Mouse (Mus musculus): ENCODE results near the gene Ubash3a. TPM values are rescaled to one million over a fixed set of nuclear protein-coding genes. Genes with fewer than 3 reads are reported as not detected.

Ubash3a gene
- polyA plus RNA-seq, 1 experiment from 2014 or later, result 1.2 TPM

GRCm38 (mm10) chr17:31276207-31276921 is 68.7 kb downstream of the Ubash3a start:
- WGBS, result 28% methylated on average over 9 of the region's 9 CpGs
- Histone ChIP-seq H3K4me3 (replicated peaks) (peak overlapping the region; percentile 52), H3K9ac (no peak overlapping the region)

GRCm38 (mm10) chr17:31276922-31277918 is 69.5 kb downstream of the Ubash3a start, which contains the start of gene Rsph1:
Rsph1 (minus strand) TSS chr17:31277383.
- no peak within 1 kb of the TSS for H3K9ac ChIP-seq
- no peaks in the 10 kb centered on the region for H3K36me3 ChIP-seq
- H3K4me1 ChIP-seq, result no peaks in the 10 kb centered on the region; the same call in 1 of the 2 replicates
- 10% methylated on average over 44 of the region's 44 CpGs for WGBS
- no peaks in the 10 kb centered on the region for H3K9me3 ChIP-seq
- peak; percentile 71; the same call in 1 of the 2 replicates for ATAC-seq (ENCODE audit: insufficient read depth, low FRiP score, low read depth)
- peak within 1 kb of the TSS; percentile 52 for H3K4me3 ChIP-seq (replicated peaks)
- H3K4me2 ChIP-seq, result peak within 1 kb of the TSS; percentile 91
- no peaks in the 10 kb centered on the region for H3K27me3 ChIP-seq (replicated peaks)
- H3K27ac ChIP-seq, result peak within 1 kb of the TSS; percentile 40; the same call in 1 of the 2 replicates

More at GRCm38 (mm10) chr17:31276207-31276921, 68.7 kb downstream of the Ubash3a start:
- Histone ChIP-seq H3K9me3 (no peaks in the 10 kb centered on the region), H3K36me3 (no peaks in the 10 kb centered on the region), H3K27me3 (replicated peaks) (no peaks in the 10 kb centered on the region), H3K27ac (peak overlapping the region; percentile 40; the same call in 1 of the 2 replicates), H3K4me2 (peak overlapping the region; percentile 91), H3K4me1 (no peaks in the 10 kb centered on the region; the same call in 1 of the 2 replicates)
- no peak for ATAC-seq (ENCODE audit: insufficient read depth, low FRiP score, low read depth)

- H3K27me3 ChIP-seq (replicated peaks), result no peaks in the 10 kb centered on the region
- ATAC-seq (ENCODE audit: insufficient read depth, low FRiP score, low read depth), result no peak
- no peaks in the 10 kb centered on the region for H3K9me3 ChIP-seq
- H3K4me3 ChIP-seq (replicated peaks), result no peak overlapping the region
- H3K36me3 ChIP-seq, result no peaks in the 10 kb centered on the region
- no peak overlapping the region for H3K4me2 ChIP-seq
- no peaks in the 10 kb centered on the region; the same call in 1 of the 2 replicates for H3K4me1 ChIP-seq
- 79% methylated on average over 4 of the region's 4 CpGs for WGBS
- H3K9ac ChIP-seq, result no peak overlapping the region
- H3K27ac ChIP-seq, result no peak overlapping the region
These were observed 70.3 kb downstream of the Ubash3a start for GRCm38 (mm10) chr17:31277931-31278330.

GRCm38 (mm10) chr17:31279541-31279940 is 71.9 kb downstream of the Ubash3a start:
- ATAC-seq (ENCODE audit: insufficient read depth, low FRiP score, low read depth), result no peak
- 71% methylated on average over 9 of the region's 9 CpGs for WGBS
- no peak overlapping the region for H3K27ac ChIP-seq
- no peaks in the 10 kb centered on the region; the same call in 1 of the 2 replicates for H3K4me1 ChIP-seq
- no peak overlapping the region for H3K9ac ChIP-seq
- H3K4me2 ChIP-seq, result no peak overlapping the region
- no peaks in the 10 kb centered on the region for H3K36me3 ChIP-seq
- H3K4me3 ChIP-seq (replicated peaks), result no peak overlapping the region
- no peaks in the 10 kb centered on the region for H3K9me3 ChIP-seq
- no peaks in the 10 kb centered on the region for H3K27me3 ChIP-seq (replicated peaks)

GRCm38 (mm10) chr17:31280269-31280668 is 72.6 kb downstream of the Ubash3a start:
- 43% methylated on average over 6 of the region's 6 CpGs for WGBS
- H3K36me3 ChIP-seq, result no peaks in the 10 kb centered on the region
- H3K27me3 ChIP-seq (replicated peaks), result no peaks in the 10 kb centered on the region
- H3K27ac ChIP-seq, result no peak overlapping the region
- no peaks in the 10 kb centered on the region; the same call in 1 of the 2 replicates for H3K4me1 ChIP-seq
- no peaks in the 10 kb centered on the region for H3K9me3 ChIP-seq
- no peak for ATAC-seq (ENCODE audit: insufficient read depth, low FRiP score, low read depth)
- H3K4me3 ChIP-seq (replicated peaks), result no peak overlapping the region
- no peak overlapping the region for H3K4me2 ChIP-seq
- H3K9ac ChIP-seq, result no peak overlapping the region

GRCm38 (mm10) chr17:31281830-31282686 is 74.4 kb downstream of the Ubash3a start:
- Histone ChIP-seq H3K4me2 (no peak overlapping the region), H3K36me3 (no peaks in the 10 kb centered on the region), H3K4me1 (no peaks in the 10 kb centered on the region), H3K27me3 (replicated peaks) (no peaks in the 10 kb centered on the region), H3K27ac (no peak overlapping the region), H3K4me3 (replicated peaks) (no peak overlapping the region), H3K9me3 (no peaks in the 10 kb centered on the region), H3K9ac (no peak overlapping the region)
- ATAC-seq (ENCODE audit: insufficient read depth, low FRiP score, low read depth), result no peak
- 50% methylated on average over 19 of the region's 19 CpGs for WGBS

GRCm38 (mm10) chr17:31282687-31283053 is 75.0 kb downstream of the Ubash3a start:
- no peak overlapping the region for H3K4me3 ChIP-seq (replicated peaks)
- H3K27ac ChIP-seq, result no peak overlapping the region
- H3K9ac ChIP-seq, result no peak overlapping the region
- H3K9me3 ChIP-seq, result no peaks in the 10 kb centered on the region
- WGBS, result 35% methylated on average over 7 of the region's 7 CpGs
- no peaks in the 10 kb centered on the region for H3K4me1 ChIP-seq
- H3K4me2 ChIP-seq, result no peak overlapping the region
- no peaks in the 10 kb centered on the region for H3K36me3 ChIP-seq
- no peaks in the 10 kb centered on the region for H3K27me3 ChIP-seq (replicated peaks)
- ATAC-seq (ENCODE audit: insufficient read depth, low FRiP score, low read depth), result no peak

GRCm38 (mm10) chr17:31285867-31286266 is 78.2 kb downstream of the Ubash3a start:
- no peak overlapping the region for H3K4me2 ChIP-seq
- no peaks in the 10 kb centered on the region for H3K36me3 ChIP-seq
- WGBS, result 81% methylated on average over 2 of the region's 2 CpGs
- no peak overlapping the region for H3K27ac ChIP-seq
- no peak overlapping the region for H3K4me3 ChIP-seq (replicated peaks)
- ATAC-seq (ENCODE audit: insufficient read depth, low FRiP score, low read depth), result no peak
- no peaks in the 10 kb centered on the region for H3K4me1 ChIP-seq
- H3K27me3 ChIP-seq (replicated peaks), result no peaks in the 10 kb centered on the region
- H3K9ac ChIP-seq, result no peak overlapping the region
- no peaks in the 10 kb centered on the region for H3K9me3 ChIP-seq

- Histone ChIP-seq H3K9ac (no peak within 1 kb of the TSS), H3K9me3 (no peaks in the 10 kb centered on the region), H3K36me3 (no peaks in the 10 kb centered on the region), H3K4me1 (no peaks in the 10 kb centered on the region), H3K27ac (no peak within 1 kb of the TSS), H3K27me3 (replicated peaks) (no peaks in the 10 kb centered on the region), H3K4me3 (replicated peaks) (no peak within 1 kb of the TSS), H3K4me2 (no peak within 1 kb of the TSS)
- 92% methylated on average over 1 of the region's 1 CpGs for WGBS
- ATAC-seq (ENCODE audit: insufficient read depth, low FRiP score, low read depth), result no peak
These were observed 78.8 kb downstream of the Ubash3a start, which contains the start of gene Slc37a1 for GRCm38 (mm10) chr17:31286492-31286891. Slc37a1 (plus strand) TSS chr17:31286792.

GRCm38 (mm10) chr17:31287216-31287615 is 79.5 kb downstream of the Ubash3a start:
- 84% methylated on average over 3 of the region's 3 CpGs for WGBS
- Histone ChIP-seq H3K9ac (no peak overlapping the region), H3K4me1 (no peaks in the 10 kb centered on the region), H3K4me3 (replicated peaks) (no peak overlapping the region), H3K36me3 (no peaks in the 10 kb centered on the region), H3K27ac (no peak overlapping the region), H3K27me3 (replicated peaks) (no peaks in the 10 kb centered on the region), H3K4me2 (no peak overlapping the region), H3K9me3 (no peaks in the 10 kb centered on the region)
- ATAC-seq (ENCODE audit: insufficient read depth, low FRiP score, low read depth), result no peak
